Mouse (Mus musculus) cortical plate, adult 2 months (tissue): ENCODE data around the gene Ttll13. TPM values are rescaled to one million over a fixed set of nuclear protein-coding genes. Genes with fewer than 3 reads are reported as not detected.

Experiments used
- H3K27ac ChIP-seq: fragments of 200-500 bp; 2 replicates; pipeline ENCODE4 v1.5.1; 2012; ENCODE audit warnings: low read length, control low read depth, inconsistent platforms; ENCODE audit not compliant: insufficient read depth
- H3K4me1 ChIP-seq: fragments of 200-500 bp; 2 replicates; pipeline ENCODE4 v1.6.1; 2011; ENCODE audit warnings: low read length; ENCODE audit not compliant: control insufficient read depth, insufficient read depth
- H3K4me3 ChIP-seq: fragments of 200-500 bp; 2 replicates; pipeline ENCODE4 v1.5.1; 2011; ENCODE audit warnings: mild to moderate bottlenecking, low read length, control low read depth; ENCODE audit not compliant: insufficient read depth
- CTCF ChIP-seq: fragments of 200-500 bp; IDR thresholded peaks from 2 replicates; pipeline ENCODE4 v1.5.1; 2011; ENCODE audit warnings: mild to moderate bottlenecking, control low read depth, low read length; ENCODE audit not compliant: insufficient read depth; ENCODE audit errors: extremely low read depth
- POLR2A ChIP-seq: fragments of 200-500 bp; IDR thresholded peaks from 2 replicates; pipeline ENCODE4 v1.6.1; 2011; ENCODE audit warnings: mild to moderate bottlenecking, low read length, control low read depth; ENCODE audit not compliant: insufficient read depth; ENCODE audit errors: extremely low read depth
- polyA plus RNA-seq: library from polyadenylated mRNA; depleted of rRNA; stranded (reverse); fragments of >200 nt; gene quantifications from 2 replicates; pipeline ENCODE4 v1.2.3, GENCODE M21; 2012

Ttll13 gene
- polyA plus RNA-seq, 1 experiment: 0.98 TPM

GRCm38 (mm10) chr7:80209669-80210068 lies 36.5 kb upstream of the Ttll13 start:
- Histone ChIP-seq H3K4me3 (no peak overlapping the region), H3K4me1 (peaks cover 5% of the 10 kb centered on the region), H3K27ac (peak overlapping the region; percentile 35; the same call in 1 of the 2 replicates)
- TF ChIP-seq CTCF: no peak
- TF ChIP-seq POLR2A: no peak

- no peak for TF ChIP-seq POLR2A
- Histone ChIP-seq H3K27ac (no peak overlapping the region), H3K4me1 (peaks cover 5% of the 10 kb centered on the region), H3K4me3 (no peak overlapping the region)
These were observed 35.2 kb upstream of the Ttll13 start for GRCm38 (mm10) chr7:80210982-80211381.

GRCm38 (mm10) chr7:80213604-80214003 lies 32.6 kb upstream of the Ttll13 start:
- TF ChIP-seq CTCF (no peak), POLR2A (no peak)
- no peak overlapping the region for H3K4me3 ChIP-seq

GRCm38 (mm10) chr7:80214459-80214858 lies 31.7 kb upstream of the Ttll13 start:
- no peak for TF ChIP-seq POLR2A
- no peak for TF ChIP-seq CTCF
- Histone ChIP-seq H3K4me3 (no peak overlapping the region), H3K4me1 (0 out of 2 replicates have a peak, but pooled peaks cover 1% of the 10 kb centered on the region), H3K27ac (no peak overlapping the region)

More at GRCm38 (mm10) chr7:80213604-80214003, 32.6 kb upstream of the Ttll13 start:
- Histone ChIP-seq H3K27ac (no peak overlapping the region), H3K4me1 (peaks cover 3% of the 10 kb centered on the region)

- H3K4me1 ChIP-seq: no peaks in the 10 kb centered on the region
- TF ChIP-seq POLR2A (no peak), CTCF (peak; percentile 80)
- H3K4me3 ChIP-seq: no peak overlapping the region
- no peak overlapping the region for H3K27ac ChIP-seq
These were observed 30.8 kb upstream of the Ttll13 start for GRCm38 (mm10) chr7:80215398-80215797.

- no peaks in the 10 kb centered on the region for H3K4me1 ChIP-seq
- no peak overlapping the region for H3K4me3 ChIP-seq
- peak overlapping the region; percentile 46; the same call in 1 of the 2 replicates for H3K27ac ChIP-seq
- TF ChIP-seq CTCF (no peak), POLR2A (no peak)
These were observed 29.6 kb upstream of the Ttll13 start for GRCm38 (mm10) chr7:80216566-80216965.

GRCm38 (mm10) chr7:80218666-80219065 lies 27.5 kb upstream of the Ttll13 start:
- TF ChIP-seq POLR2A (no peak), CTCF (no peak)
- H3K4me3 ChIP-seq: no peak overlapping the region
- H3K4me1 ChIP-seq: no peaks in the 10 kb centered on the region

GRCm38 (mm10) chr7:80220237-80220797 lies 25.9 kb upstream of the Ttll13 start:
- H3K4me1 ChIP-seq: no peaks in the 10 kb centered on the region
- no peak for TF ChIP-seq CTCF
- H3K4me3 ChIP-seq: no peak overlapping the region

More at GRCm38 (mm10) chr7:80218666-80219065, 27.5 kb upstream of the Ttll13 start:
- no peak overlapping the region for H3K27ac ChIP-seq

GRCm38 (mm10) chr7:80221179-80221750 lies 24.9 kb upstream of the Ttll13 start:
- Histone ChIP-seq H3K4me3 (no peak overlapping the region), H3K27ac (no peak overlapping the region), H3K4me1 (no peaks in the 10 kb centered on the region)
- no peak for TF ChIP-seq POLR2A
- TF ChIP-seq CTCF: no peak

More at GRCm38 (mm10) chr7:80220237-80220797, 25.9 kb upstream of the Ttll13 start:
- H3K27ac ChIP-seq: no peak overlapping the region

GRCm38 (mm10) chr7:80227065-80227464 lies 19.1 kb upstream of the Ttll13 start:
- H3K4me3 ChIP-seq: no peak overlapping the region
- no peaks in the 10 kb centered on the region for H3K4me1 ChIP-seq
- TF ChIP-seq CTCF: no peak
- no peak for TF ChIP-seq POLR2A
- no peak overlapping the region for H3K27ac ChIP-seq
